Mouse (Mus musculus) ES-E14 (cell line): ENCODE results near the gene Gp9. TPM values are rescaled to one million over a fixed set of nuclear protein-coding genes. Genes with fewer than 3 reads are reported as not detected.
"Not testable (repeated sequence)": the region's sequence is repeated elsewhere in the genome, so short reads cannot be mapped to it uniquely, and the experiment has no call there.

Source experiments
- DNase-seq: peaks from one replicate; pipeline ENCODE4 v3.0.0-alpha.2; 2013; ENCODE audit warnings: low read depth, low spot score
- H3K27ac ChIP-seq: 2 replicates; pipeline ENCODE4 v1.5.1; 2012; ENCODE audit warnings: low read depth, mild to moderate bottlenecking, low read length, moderate library complexity, mixed read lengths; ENCODE audit not compliant: poor library complexity, insufficient read depth, severe bottlenecking
- H3K36me3 ChIP-seq: 2 replicates; pipeline ENCODE4 v1.6.1; 2012; ENCODE audit warnings: mild to moderate bottlenecking, low read length, moderate library complexity, mixed read lengths; ENCODE audit not compliant: control insufficient read depth, poor library complexity, insufficient read depth, severe bottlenecking
- H3K4me1 ChIP-seq, 2 experiments: fragments of 150-350 bp in 1 of 2; sonication (generic) in 1 of 2; 2 replicates each; pipeline ENCODE4 v1.6.1; 2012; ENCODE audit warnings: low read length in 2 of 2, mild to moderate bottlenecking in 1 of 2, mixed read lengths in 1 of 2; ENCODE audit not compliant: control insufficient read depth in 2 of 2, insufficient read depth in 2 of 2, poor library complexity in 1 of 2
- H3K4me3 ChIP-seq, 2 experiments: fragments of 150-350 bp in 1 of 2; sonication (generic) in 1 of 2; 2 replicates each; pipeline ENCODE4 v1.5.1; 2012; ENCODE audit warnings: low read length in 2 of 2, low read depth in 1 of 2, mild to moderate bottlenecking in 1 of 2, mixed read lengths in 1 of 2; ENCODE audit not compliant: insufficient read depth in 1 of 2, poor library complexity in 1 of 2, severe bottlenecking in 1 of 2
- H3K9ac ChIP-seq: 2 replicates; pipeline ENCODE4 v1.6.1; 2012; ENCODE audit warnings: low read depth, mild to moderate bottlenecking, low read length, mixed read lengths; ENCODE audit not compliant: poor library complexity, insufficient read depth, severe bottlenecking
- H3K9me3 ChIP-seq: fragments of 150-350 bp; sonication (generic); 2 replicates; pipeline ENCODE4 v1.6.1; 2012; ENCODE audit warnings: low read depth, mild to moderate bottlenecking, low read length; ENCODE audit not compliant: control insufficient read depth, insufficient read depth
- CHD2 ChIP-seq: IDR thresholded peaks from 2 replicates; pipeline ENCODE4 v1.6.1; 2014; ENCODE audit warnings: mild to moderate bottlenecking, low read depth, low read length, inconsistent platforms
- HCFC1 ChIP-seq: IDR thresholded peaks from 2 replicates; pipeline ENCODE4 v1.6.1; 2012; ENCODE audit warnings: low read length, inconsistent platforms, borderline replicate concordance; ENCODE audit not compliant: insufficient read depth
- MAFK ChIP-seq: IDR thresholded peaks from 2 replicates; pipeline ENCODE4 v1.6.1; 2014; ENCODE audit warnings: mild to moderate bottlenecking, low read depth, low read length, inconsistent platforms; ENCODE audit not compliant: insufficient read depth
- ZC3H11A ChIP-seq: IDR thresholded peaks from 2 replicates; pipeline ENCODE4 v1.6.1; 2012; ENCODE audit warnings: low read depth, mild to moderate bottlenecking, inconsistent platforms, low read length, borderline replicate concordance
- ZNF384 ChIP-seq: IDR thresholded peaks from 2 replicates; pipeline ENCODE4 v1.6.1; 2012; ENCODE audit warnings: low read depth, low read length, inconsistent platforms
- in situ Hi-C, 2 experiments: fragments of 600-800 bp; cut with MboI; formaldehyde crosslinking; loops; one replicate each; pipeline ENCODE4 v1.15.1; 2025; ENCODE audit warnings: low sequenced_read_pairs in 2 of 2, inconsistent platforms in 1 of 2; ENCODE audit not compliant: unreplicated experiment in 2 of 2
- total RNA-seq: library from RNA; depleted of rRNA; stranded (reverse); fragments of 300-350 nt; gene quantifications from 2 replicates; pipeline ENCODE4 v1.2.3, GENCODE M21; 2012

Gp9 gene
- total RNA-seq, 1 experiment: not detected

GRCm38 (mm10) chr6:87762161-87762560 is 15.7 kb upstream of the Gp9 start:
- Histone ChIP-seq H3K4me1 (no peaks in the 10 kb centered on the region), H3K27ac (no peak overlapping the region), H3K9ac (no peak overlapping the region), H3K36me3 (no peaks in the 10 kb centered on the region), H3K4me3 (no peak overlapping the region), H3K9me3 (no peaks in the 10 kb centered on the region)
- no peak for DNase-seq
- in situ Hi-C loops: no loop called here
- TF ChIP-seq ZC3H11A: no peak
- TF ChIP-seq MAFK: no peak
- TF ChIP-seq CHD2: no peak
- no peak for TF ChIP-seq ZNF384
- TF ChIP-seq HCFC1: no peak

DNA sequence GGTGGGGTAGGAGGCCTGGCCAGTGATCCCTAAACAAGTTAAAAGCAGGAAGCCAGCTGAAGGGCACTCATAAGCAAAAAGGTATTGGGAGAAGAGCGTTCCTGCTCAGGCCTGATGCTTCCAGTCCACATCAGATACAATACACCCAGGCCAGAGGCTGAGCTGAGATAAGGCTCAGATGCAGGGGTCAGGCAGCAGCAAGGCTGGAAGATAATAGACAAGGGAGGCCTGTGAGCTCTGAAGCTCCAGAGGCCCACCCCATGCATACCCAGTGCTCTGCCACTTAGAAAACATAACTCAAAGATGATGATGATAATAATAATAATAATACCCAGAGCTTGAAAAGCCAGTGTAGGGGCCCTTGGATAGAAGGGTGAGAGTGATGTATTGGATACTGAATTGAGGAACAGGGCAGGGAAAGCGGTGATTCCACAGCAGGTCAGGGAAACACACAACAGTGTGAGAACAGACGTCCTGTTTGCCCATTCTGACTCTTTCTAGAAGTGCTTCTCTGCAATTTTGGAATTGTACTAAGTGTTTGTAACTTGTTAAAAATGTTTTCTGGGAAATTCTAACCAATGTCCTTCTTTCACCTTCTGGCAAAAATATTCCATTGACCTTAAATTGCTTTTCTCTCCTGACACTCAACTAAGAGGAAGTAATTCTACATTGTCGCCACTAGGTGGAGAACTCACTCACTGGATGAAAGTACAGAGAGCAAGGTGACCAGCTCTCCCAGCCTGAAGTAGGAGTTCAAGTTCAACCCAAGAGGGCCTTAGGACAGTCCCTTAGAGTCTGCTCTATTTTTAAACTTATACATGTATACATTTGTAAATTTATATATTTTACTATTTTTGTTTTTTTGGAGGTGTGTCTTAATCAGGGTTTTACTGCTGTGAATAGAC is 14.2 kb upstream of the Gp9 start:
- in situ Hi-C loops: no loop called here
- DNase-seq: peak; percentile 29
- Histone ChIP-seq H3K9me3 (no peaks in the 10 kb centered on the region), H3K9ac (no peak overlapping the region), H3K27ac (no peak overlapping the region), H3K4me1 (no peaks in the 10 kb centered on the region), H3K36me3 (no peaks in the 10 kb centered on the region), H3K4me3 (no peak overlapping the region)
- TF ChIP-seq HCFC1: no peak
- no peak for TF ChIP-seq ZC3H11A
- TF ChIP-seq ZNF384: no peak
- no peak for TF ChIP-seq MAFK
- TF ChIP-seq CHD2: no peak

GRCm38 (mm10) chr6:87764296-87764695 is 13.6 kb upstream of the Gp9 start:
- DNase-seq, H3K36me3 ChIP-seq, H3K4me3 ChIP-seq, H3K27ac ChIP-seq, H3K9me3 ChIP-seq, H3K9ac ChIP-seq, in situ Hi-C loops, H3K4me1 ChIP-seq: not testable (repeated sequence)

GRCm38 (mm10) chr6:87770626-87771025 is 7.2 kb upstream of the Gp9 start:
- no peak for DNase-seq
- Histone ChIP-seq H3K36me3 (no peaks in the 10 kb centered on the region), H3K4me3 (no peak overlapping the region), H3K27ac (no peak overlapping the region), H3K4me1 (no peaks in the 10 kb centered on the region), H3K9ac (no peak overlapping the region), H3K9me3 (no peaks in the 10 kb centered on the region)
- in situ Hi-C loops: no loop called here
- TF ChIP-seq HCFC1: no peak
- TF ChIP-seq ZNF384: no peak
- no peak for TF ChIP-seq CHD2
- TF ChIP-seq MAFK: no peak
- TF ChIP-seq ZC3H11A: no peak

DNA sequence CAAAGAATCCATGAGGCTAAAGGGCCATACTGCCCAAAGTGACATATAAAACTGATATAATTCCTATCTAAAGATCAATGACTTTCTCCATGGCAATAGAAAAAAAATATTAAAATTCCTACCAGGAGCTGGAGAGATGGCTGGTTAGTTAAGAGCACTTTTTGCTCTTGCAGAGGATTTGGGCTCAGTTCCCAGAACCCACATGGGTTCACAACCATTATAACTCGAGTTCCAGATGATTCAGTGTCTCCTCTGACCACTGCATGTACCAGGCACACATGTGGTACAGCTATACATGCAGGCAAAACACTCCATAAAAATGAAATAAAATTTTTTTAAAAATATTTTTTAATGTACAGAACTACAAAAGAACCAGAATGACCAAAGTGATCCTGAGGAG is 3.4 kb upstream of the Gp9 start:
- Histone ChIP-seq H3K4me1 (no peaks in the 10 kb centered on the region), H3K36me3 (no peaks in the 10 kb centered on the region), H3K4me3 (no peak overlapping the region), H3K9me3 (no peaks in the 10 kb centered on the region), H3K9ac (no peak overlapping the region), H3K27ac (no peak overlapping the region)
- in situ Hi-C loops: no loop called here
- DNase-seq: no peak
- TF ChIP-seq ZNF384 (no peak), CHD2 (no peak), ZC3H11A (no peak), MAFK (no peak), HCFC1 (no peak)
